Mouse (Mus musculus) heart, embryonic 15.5 days (tissue): ENCODE data around the gene A130010J15Rik. TPM values are rescaled to one million over a fixed set of nuclear protein-coding genes. Genes with fewer than 3 reads are reported as not detected.

Experiments used
- ATAC-seq: fragments of 200-750 bp; cut with Nextera tagmentation; replicated peaks from 2 replicates; pipeline ENCODE4 v1.8.0; 2017; ENCODE audit warnings: low read depth, moderate TSS enrichment; ENCODE audit not compliant: insufficient number of reproducible peaks, insufficient read depth, low FRiP score
- H3K27ac ChIP-seq: fragments of 300-500 bp; sonication (generic); 2 replicates; pipeline ENCODE4 v1.5.1; 2015; ENCODE audit warnings: mild to moderate bottlenecking, inconsistent platforms
- H3K27me3 ChIP-seq: fragments of 300-500 bp; sonication (generic); 2 replicates; pipeline ENCODE4 v1.6.1; 2015; ENCODE audit warnings: inconsistent platforms
- H3K36me3 ChIP-seq: fragments of 300-500 bp; sonication (generic); 2 replicates; pipeline ENCODE4 v1.6.1; 2015; ENCODE audit warnings: mild to moderate bottlenecking, inconsistent platforms
- H3K4me1 ChIP-seq: fragments of 300-500 bp; sonication (generic); replicated peaks from 2 replicates; pipeline ENCODE4 v1.6.1; 2015; ENCODE audit warnings: inconsistent platforms
- H3K4me2 ChIP-seq: fragments of 300-500 bp; sonication (generic); 2 replicates; pipeline ENCODE4 v1.6.1; 2015; ENCODE audit warnings: inconsistent platforms, mild to moderate bottlenecking, moderate library complexity
- H3K4me3 ChIP-seq: fragments of 300-500 bp; sonication (generic); 2 replicates; pipeline ENCODE4 v1.5.1; 2015; ENCODE audit warnings: mild to moderate bottlenecking, inconsistent platforms
- H3K9ac ChIP-seq: fragments of 300-500 bp; sonication (generic); 2 replicates; pipeline ENCODE4 v1.6.1; 2015; ENCODE audit warnings: mild to moderate bottlenecking, inconsistent platforms
- H3K9me3 ChIP-seq: fragments of 300-500 bp; sonication (generic); replicated peaks from 2 replicates; pipeline ENCODE4 v1.6.1; 2016; ENCODE audit warnings: inconsistent platforms
- WGBS: fragments of 180-500 bp; shearing (Covaris S2); methylation state at CpG from one replicate; pipeline ENCODE4 v1.1.7; 2015; ENCODE audit warnings: mixed read lengths; 5-methylcytosine and 5-hydroxymethylcytosine counted together
- polyA plus RNA-seq: library from polyadenylated mRNA; unstranded; fragments of >200 nt; fragmentation: Nextera tagmentation; extraction: Ambion mirVana; gene quantifications from 2 replicates; pipeline ENCODE4 v1.2.1, GENCODE M21; 2015

A130010J15Rik gene
- polyA plus RNA-seq, 1 experiment from 2014 or later = 10.7 TPM

DNA sequence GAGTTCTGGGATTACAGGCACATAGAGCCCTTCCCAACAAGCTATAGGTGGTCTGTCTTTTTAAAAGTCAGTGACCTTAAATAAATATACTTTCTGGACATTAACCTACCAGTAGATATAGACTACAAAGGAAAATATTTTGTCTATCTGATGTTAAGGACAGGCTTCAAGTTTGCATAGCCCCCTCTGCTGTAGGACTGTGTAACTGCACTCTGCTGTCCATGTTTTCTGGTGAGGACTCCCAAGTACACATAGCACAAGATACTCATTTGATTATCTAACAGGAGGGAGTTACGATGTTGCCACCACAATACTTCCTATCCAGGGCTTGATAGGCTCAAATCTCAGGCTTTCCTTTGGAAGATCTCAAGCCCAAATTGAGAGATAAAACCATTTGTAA lies 34.1 kb upstream of the A130010J15Rik start:
- no peak for ATAC-seq

DNA sequence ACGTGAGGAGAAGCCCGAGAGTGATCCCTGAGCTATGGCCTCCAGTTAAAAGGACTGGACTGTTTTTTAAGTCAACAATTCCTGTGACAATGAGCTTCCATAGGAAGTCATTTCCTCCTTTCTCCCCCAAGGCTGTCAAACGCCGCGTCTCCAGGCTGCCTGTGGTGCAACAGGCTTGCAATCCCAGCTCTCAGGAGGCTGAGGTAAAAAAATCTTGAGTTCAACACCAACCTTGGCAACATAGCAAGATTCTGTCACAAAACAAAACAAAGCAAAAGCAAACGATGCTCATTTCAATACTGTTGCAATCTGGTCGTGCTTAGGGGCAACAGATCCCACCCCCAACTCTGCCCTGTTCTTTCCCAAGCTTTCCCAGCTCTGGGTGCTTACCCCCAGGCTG lies 29.8 kb upstream of the A130010J15Rik start:
- Histone ChIP-seq H3K9me3 (no peaks in the 10 kb centered on the region), H3K36me3 (no peaks in the 10 kb centered on the region), H3K27ac (0 out of 2 replicates have a peak overlapping the region, but pooled peaks have one; percentile 16), H3K27me3 (no peaks in the 10 kb centered on the region), H3K9ac (no peak overlapping the region), H3K4me1 (no peaks in the 10 kb centered on the region), H3K4me2 (no peak overlapping the region), H3K4me3 (no peak overlapping the region)
- WGBS = 35% methylated on average over 7 of the region's 7 CpGs
- ATAC-seq = no peak

More for the DNA sequence above, 34.1 kb upstream of the A130010J15Rik start:
- Histone ChIP-seq H3K27me3 (no peaks in the 10 kb centered on the region), H3K4me1 (peaks cover 7% of the 10 kb centered on the region), H3K9me3 (no peaks in the 10 kb centered on the region), H3K36me3 (no peaks in the 10 kb centered on the region), H3K4me3 (no peak overlapping the region), H3K9ac (no peak overlapping the region), H3K4me2 (no peak overlapping the region), H3K27ac (no peak overlapping the region)
- WGBS = 89% methylated on average over 1 of the region's 1 CpGs

DNA sequence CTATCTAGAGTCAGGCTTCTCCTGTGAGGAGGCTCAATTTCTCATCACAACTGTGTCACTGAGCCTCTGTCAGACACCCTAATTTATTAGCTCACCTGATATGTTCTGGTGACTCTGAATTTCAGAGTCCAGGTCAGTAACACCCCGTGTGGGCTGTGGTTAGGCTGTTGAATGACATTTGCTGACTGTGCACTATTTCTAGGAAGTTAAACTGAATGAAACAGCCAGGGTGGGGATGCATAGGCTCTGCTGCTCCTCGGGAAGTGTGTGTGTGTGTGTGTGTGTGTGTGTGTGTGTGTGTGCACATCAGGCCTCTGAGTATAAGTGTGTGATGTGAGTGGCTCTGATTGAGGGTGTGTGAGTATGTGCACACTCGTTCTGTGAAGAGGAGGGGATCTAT lies 29.2 kb upstream of the A130010J15Rik start:
- ATAC-seq = no peak
- Histone ChIP-seq H3K27me3 (no peaks in the 10 kb centered on the region), H3K9me3 (no peaks in the 10 kb centered on the region), H3K4me1 (no peaks in the 10 kb centered on the region), H3K4me2 (no peak overlapping the region), H3K9ac (no peak overlapping the region), H3K27ac (0 out of 2 replicates have a peak overlapping the region, but pooled peaks have one; percentile 16), H3K36me3 (no peaks in the 10 kb centered on the region), H3K4me3 (no peak overlapping the region)
- 27% methylated on average over 3 of the region's 3 CpGs for WGBS

DNA sequence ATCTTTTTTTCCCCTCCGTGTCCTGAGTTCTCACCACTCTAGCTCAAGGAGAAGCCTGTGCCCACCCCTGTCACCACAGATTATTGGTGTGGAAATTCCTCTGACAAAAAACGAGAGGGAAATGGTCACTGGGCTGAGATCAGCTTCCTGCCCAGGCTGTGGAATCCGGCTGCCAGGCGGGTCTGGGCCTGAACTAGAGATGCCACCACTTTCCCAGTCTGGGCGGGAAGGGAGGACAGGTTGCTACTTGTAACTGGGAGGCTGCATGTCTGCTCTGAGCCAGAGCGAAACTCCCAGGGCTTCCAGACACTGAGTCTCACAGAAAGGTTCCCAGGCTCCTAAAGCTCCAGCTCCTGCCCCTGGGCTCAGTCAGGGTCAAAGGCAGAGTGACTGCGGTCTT lies 26.7 kb upstream of the A130010J15Rik start:
- WGBS = 54% methylated on average over 7 of the region's 7 CpGs
- Histone ChIP-seq H3K36me3 (no peaks in the 10 kb centered on the region), H3K9me3 (no peaks in the 10 kb centered on the region), H3K4me2 (no peak overlapping the region), H3K4me1 (no peaks in the 10 kb centered on the region), H3K4me3 (no peak overlapping the region), H3K9ac (no peak overlapping the region), H3K27ac (no peak overlapping the region), H3K27me3 (no peaks in the 10 kb centered on the region)
- no peak for ATAC-seq

DNA sequence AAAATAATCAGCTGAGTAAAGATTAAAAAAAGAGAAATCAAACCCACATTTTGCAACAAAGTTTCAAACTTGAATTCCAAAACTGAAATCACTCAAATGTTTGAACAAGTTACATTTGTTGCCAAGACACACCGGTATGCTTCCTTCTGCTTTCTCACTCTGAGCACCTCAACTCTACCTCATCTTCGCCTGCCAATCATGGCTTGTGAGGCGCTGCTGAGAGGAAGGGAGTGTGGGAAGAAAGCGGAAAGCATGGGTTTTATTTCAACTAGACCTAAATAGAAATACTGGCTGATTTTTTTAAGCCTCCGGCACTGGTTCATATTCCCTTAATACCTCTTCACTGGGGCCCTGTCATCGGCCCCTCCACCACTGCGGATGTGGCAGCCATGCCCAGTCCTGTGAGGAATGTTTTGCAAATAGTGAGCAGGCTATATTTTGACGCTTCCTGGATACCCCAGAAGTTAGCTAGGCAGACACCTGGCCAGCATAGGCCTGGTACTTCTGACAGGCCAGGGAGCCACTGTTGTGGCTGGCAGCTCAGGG lies 25.3 kb upstream of the A130010J15Rik start:
- Histone ChIP-seq H3K9me3 (no peaks in the 10 kb centered on the region), H3K9ac (no peak overlapping the region), H3K4me1 (no peaks in the 10 kb centered on the region), H3K27ac (no peak overlapping the region), H3K4me3 (no peak overlapping the region), H3K4me2 (no peak overlapping the region), H3K36me3 (no peaks in the 10 kb centered on the region), H3K27me3 (no peaks in the 10 kb centered on the region)
- ATAC-seq = no peak
- WGBS = 76% methylated on average over 8 of the region's 8 CpGs

DNA sequence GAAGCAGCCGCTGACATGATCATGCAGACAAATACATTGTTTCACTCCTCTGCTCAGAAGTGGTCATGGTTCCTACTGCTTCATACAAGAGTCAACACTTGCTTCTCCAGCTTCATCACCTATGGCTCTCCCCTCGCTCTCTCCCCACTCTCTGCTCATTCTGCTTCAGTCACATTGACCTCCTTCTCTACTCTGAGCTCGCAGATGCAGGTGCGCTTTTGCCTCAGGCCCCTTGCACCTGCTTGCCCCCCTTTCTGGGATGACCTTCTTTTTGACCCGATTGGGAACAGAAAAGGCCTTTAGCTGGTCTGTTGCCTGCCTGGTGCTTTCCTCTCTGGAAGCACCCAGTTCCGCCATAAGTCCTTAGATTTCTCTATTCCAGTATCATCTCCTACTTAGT lies 23.3 kb upstream of the A130010J15Rik start:
- Histone ChIP-seq H3K9ac (no peak overlapping the region), H3K36me3 (no peaks in the 10 kb centered on the region), H3K27ac (no peak overlapping the region), H3K27me3 (no peaks in the 10 kb centered on the region), H3K9me3 (no peaks in the 10 kb centered on the region), H3K4me2 (no peak overlapping the region), H3K4me3 (no peak overlapping the region), H3K4me1 (no peaks in the 10 kb centered on the region)
- ATAC-seq = no peak
- WGBS = 80% methylated on average over 6 of the region's 6 CpGs

DNA sequence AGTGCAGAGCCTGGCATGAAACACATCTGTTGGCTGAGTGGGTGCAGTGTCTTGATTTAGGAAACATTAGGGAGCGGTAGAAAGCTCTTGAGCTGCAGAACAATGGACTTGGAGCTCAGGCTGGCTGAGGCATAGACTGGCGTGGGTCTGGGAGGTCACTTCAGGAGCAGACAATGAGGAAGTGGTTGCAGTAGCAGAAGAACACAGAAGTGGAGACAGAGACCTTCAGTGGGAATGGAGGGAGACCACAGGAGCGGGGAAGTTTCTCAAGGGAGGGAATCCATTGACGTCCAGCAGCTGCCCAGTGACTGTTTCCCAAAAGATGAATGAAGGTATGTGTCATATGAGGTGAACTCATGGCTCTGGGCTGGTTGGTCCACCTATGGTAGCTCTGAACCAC lies 22.7 kb upstream of the A130010J15Rik start:
- Histone ChIP-seq H3K9me3 (no peaks in the 10 kb centered on the region), H3K36me3 (no peaks in the 10 kb centered on the region), H3K4me1 (no peaks in the 10 kb centered on the region), H3K9ac (no peak overlapping the region), H3K4me3 (no peak overlapping the region), H3K27me3 (no peaks in the 10 kb centered on the region), H3K27ac (no peak overlapping the region), H3K4me2 (no peak overlapping the region)
- no peak for ATAC-seq
- WGBS = 65% methylated on average over 4 of the region's 4 CpGs

DNA sequence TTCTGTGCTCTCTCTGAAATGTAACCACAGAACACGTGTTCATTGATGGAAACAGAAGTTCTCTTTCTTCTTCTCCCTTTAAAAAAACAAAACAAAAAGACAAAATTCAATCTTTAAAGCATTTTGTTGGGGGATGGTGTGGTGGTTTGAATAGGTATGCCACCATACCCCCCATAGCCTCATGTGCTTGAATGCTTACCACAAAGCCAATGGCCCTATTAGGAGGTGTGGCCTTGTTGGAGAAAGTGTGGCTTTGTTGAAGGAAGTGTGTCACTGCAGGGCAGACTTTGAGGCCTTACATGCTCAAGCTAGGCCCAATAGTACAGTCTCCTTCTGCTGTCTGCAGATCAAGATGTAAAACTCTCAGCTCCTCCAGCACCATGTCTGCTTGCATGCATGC lies 21.4 kb upstream of the A130010J15Rik start:
- Histone ChIP-seq H3K9ac (no peak overlapping the region), H3K4me2 (no peak overlapping the region), H3K9me3 (no peaks in the 10 kb centered on the region), H3K4me3 (no peak overlapping the region), H3K27me3 (no peaks in the 10 kb centered on the region), H3K27ac (no peak overlapping the region), H3K4me1 (peaks cover 6% of the 10 kb centered on the region), H3K36me3 (no peaks in the 10 kb centered on the region)
- WGBS = 80% methylated on average over 1 of the region's 1 CpGs
- no peak for ATAC-seq

DNA sequence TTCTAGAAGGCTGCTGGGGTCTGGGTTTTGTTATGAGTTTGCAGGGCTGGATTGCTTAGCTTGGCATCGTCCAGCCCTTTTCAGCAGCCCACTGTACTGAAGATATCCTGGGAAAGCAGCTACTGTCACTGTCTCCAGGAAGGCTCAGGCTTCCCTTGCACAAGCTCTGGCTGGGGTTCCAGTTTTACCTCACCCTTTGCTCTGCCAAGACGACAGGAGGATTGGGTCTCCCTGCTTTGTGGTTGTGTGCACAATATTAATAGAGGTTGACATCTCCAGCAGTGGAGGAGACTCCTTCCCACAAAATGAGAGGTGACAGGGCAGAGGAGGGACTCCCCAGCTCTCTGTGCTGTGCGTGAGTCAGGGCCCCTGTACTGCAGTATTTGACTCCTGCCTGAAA lies 18.6 kb upstream of the A130010J15Rik start:
- no peaks in the 10 kb centered on the region for H3K36me3 ChIP-seq
- H3K4me3 ChIP-seq = no peak overlapping the region
- H3K4me2 ChIP-seq = no peak overlapping the region
- H3K27ac ChIP-seq = 0 out of 2 replicates have a peak overlapping the region, but pooled peaks have one; percentile 10
- WGBS = 41% methylated on average over 3 of the region's 3 CpGs
- H3K4me1 ChIP-seq = peaks cover 21% of the 10 kb centered on the region
- no peak overlapping the region for H3K9ac ChIP-seq
- peaks cover 13% of the 10 kb centered on the region for H3K27me3 ChIP-seq
- H3K9me3 ChIP-seq = no peaks in the 10 kb centered on the region
- ATAC-seq = 0 out of 2 replicates have a peak, but pooled peaks have one; percentile 24

DNA sequence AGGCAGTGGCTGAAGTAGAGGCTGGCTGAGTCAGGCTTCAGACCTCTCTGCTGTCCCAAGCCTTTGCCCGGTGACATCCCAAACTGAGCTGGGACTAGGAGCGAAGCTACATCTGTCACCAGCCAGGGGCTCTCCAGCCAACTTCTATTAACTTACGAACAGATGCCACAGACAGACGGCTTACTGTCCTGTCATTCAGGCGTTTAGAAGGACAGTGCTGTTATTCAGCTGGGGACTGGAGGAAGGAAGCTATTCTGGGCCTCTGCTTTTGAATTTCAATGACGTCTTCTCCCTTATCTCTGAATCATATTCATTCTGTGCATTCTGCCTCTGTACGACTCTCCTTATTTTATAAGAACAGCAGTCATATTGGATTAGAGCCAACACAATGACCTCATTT lies 16.7 kb upstream of the A130010J15Rik start:
- 13% methylated on average over 7 of the region's 7 CpGs for WGBS

DNA sequence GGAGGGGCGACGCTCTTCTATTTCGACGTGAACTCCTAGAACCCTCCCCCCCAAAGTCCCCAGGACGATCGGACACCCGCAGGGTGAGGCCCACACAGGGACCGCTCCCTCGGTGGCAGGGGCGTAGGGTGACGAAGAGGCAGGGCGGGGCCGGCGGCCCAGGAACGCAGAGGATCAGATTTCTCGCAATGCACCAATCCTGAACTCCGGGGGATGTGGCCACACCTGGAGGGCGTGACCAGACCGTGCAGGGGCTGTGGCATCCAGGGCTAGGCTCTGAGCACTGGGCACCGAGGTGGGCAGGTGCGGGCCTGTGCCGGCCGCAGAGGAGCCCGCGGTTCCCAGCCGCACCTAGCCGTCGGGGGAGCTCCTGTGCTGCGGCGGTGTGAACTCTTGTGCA lies 15.0 kb upstream of the A130010J15Rik start, which contains the start of gene Irf6:
TSS of gene Irf6 (plus strand) at position 240 of the 400 bp plus-strand sequence.
- Histone ChIP-seq H3K27ac (no peak within 1 kb of the TSS), H3K9ac (peak within 1 kb of the TSS; percentile 27), H3K4me1 (peaks cover 27% of the 10 kb centered on the region), H3K36me3 (no peaks in the 10 kb centered on the region), H3K27me3 (peaks cover 16% of the 10 kb centered on the region), H3K9me3 (no peaks in the 10 kb centered on the region), H3K4me2 (peak within 1 kb of the TSS; percentile 84), H3K4me3 (peak within 1 kb of the TSS; percentile 49)
- 1% methylated on average over 30 of the region's 30 CpGs for WGBS
- peak; percentile 90 for ATAC-seq

More for the DNA sequence above, 16.7 kb upstream of the A130010J15Rik start:
- peak overlapping the region; percentile 23; the same call in 1 of the 2 replicates for H3K27ac ChIP-seq
- peak overlapping the region; percentile 26 for H3K4me2 ChIP-seq
- H3K4me1 ChIP-seq = peaks cover 21% of the 10 kb centered on the region
- no peak overlapping the region for H3K9ac ChIP-seq
- ATAC-seq = no peak
- H3K9me3 ChIP-seq = no peaks in the 10 kb centered on the region
- no peak overlapping the region for H3K4me3 ChIP-seq
- H3K27me3 ChIP-seq = peaks cover 16% of the 10 kb centered on the region
- H3K36me3 ChIP-seq = no peaks in the 10 kb centered on the region

DNA sequence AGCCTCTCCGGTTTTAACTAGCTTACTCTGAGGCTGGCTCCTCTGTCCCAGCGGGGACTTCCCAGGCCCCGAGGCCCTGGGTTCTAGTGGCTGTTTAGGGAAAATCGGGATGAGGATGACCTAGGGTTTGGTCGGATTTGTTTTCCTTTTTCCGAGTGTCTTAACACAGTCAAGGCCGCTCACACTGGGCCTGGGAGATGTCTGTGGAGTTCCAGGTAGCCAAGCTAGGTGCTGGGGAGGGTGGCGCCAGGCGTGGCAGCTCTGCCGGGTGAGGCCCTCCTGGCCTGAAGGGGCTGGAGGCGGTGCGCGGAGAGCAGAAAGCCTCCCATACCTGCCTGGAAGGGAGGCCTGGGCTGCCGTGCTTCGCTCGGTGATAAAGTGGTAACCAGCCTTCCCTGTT lies 14.3 kb upstream of the A130010J15Rik start:
- Histone ChIP-seq H3K9me3 (no peaks in the 10 kb centered on the region), H3K9ac (peak overlapping the region; percentile 27), H3K36me3 (no peaks in the 10 kb centered on the region), H3K4me2 (peak overlapping the region; percentile 84), H3K4me1 (peaks cover 27% of the 10 kb centered on the region), H3K27ac (no peak overlapping the region), H3K27me3 (peaks cover 16% of the 10 kb centered on the region), H3K4me3 (peak overlapping the region; percentile 49)
- WGBS = 36% methylated on average over 16 of the region's 16 CpGs
- ATAC-seq = no peak
